Mouse (Mus musculus): ENCODE data around the gene Abraxas1.

Abraxas1 gene

DNA sequence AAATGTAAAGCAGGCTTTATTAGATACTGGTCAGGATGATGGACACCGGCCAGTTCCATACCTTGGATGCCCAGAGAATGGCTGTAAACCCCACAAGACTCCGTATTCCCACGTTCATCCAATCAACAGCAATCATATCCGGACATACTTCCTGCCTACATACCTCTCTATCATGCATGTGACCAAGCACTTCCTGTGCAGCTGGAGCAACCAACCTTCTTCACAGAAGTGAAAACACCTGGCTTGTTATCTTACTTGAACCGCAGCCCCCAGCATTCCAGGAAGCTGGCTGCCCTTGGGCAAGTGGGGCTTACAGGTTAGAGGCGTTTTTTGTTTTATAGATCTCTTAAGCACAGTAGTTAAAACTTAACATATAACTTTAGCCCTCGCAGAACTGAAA lies 2.1 kb upstream of the Abraxas1 start:
- DNase-seq (ENCODE audit: low read depth) = peak; percentile 59

DNA sequence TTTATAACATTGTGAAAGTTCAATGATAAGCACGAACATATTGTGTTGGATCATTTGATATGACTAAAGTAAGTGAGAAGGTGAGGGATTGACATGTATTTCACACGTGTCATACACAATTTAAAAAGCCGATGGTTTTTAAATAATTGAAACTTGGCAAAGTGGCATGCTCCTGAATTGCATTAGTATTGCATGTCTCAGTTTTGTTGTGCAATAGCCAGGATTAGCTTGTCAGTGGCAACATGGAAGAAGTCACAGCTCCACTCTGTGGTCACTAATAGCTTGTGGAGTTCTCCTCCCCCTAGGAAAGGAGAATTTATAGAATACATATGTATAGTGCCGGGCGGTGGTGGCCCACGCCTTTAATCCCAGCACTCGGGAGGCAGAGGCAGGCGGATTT lies 610 bp upstream of the Abraxas1 start:
- peak; percentile 86 for DNase-seq (ENCODE audit: low read depth)

DNA sequence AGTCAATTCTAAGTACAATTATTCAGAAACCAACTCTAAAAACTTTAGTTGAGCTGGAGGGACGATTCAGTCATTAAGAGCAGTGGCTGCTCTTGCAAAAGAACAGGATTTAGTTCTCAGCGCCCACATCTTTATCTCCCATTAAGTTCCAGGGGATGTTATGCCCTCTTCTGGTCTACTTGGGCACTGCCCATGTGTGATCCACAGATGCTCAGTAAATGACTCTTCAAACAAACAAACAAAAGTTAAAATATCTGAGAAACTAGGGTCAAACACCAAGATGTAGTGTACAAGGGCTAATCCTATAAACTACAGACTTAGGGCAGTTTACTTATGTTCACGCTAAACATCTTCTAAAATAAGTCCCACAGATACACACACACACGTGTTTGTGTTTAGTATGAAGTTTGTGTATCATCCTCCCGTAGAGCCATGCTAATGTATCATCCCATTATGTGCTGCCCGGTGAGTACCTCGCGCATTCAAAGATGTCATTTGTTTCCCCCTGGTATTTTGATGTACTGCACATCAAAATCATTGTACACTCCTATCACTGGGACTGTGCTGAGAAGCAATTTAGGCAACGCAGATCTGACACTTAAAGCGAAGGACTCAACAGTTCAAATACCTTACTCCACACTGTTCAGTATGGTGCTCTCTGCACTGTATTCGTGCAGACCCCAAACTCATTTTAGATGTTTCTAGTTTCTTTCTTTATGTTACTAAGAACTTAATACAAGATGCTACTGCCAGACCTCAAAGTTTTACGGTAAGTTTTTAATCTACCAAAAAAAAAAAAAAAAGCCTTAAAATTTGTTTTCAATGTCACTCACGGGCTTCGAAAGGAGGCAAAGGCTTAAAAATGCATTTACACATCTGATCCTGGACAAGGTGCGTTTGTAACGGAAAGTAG lies 941 bp downstream of the Abraxas1 start:
- peak; percentile 65 for DNase-seq (ENCODE audit: low read depth)

DNA sequence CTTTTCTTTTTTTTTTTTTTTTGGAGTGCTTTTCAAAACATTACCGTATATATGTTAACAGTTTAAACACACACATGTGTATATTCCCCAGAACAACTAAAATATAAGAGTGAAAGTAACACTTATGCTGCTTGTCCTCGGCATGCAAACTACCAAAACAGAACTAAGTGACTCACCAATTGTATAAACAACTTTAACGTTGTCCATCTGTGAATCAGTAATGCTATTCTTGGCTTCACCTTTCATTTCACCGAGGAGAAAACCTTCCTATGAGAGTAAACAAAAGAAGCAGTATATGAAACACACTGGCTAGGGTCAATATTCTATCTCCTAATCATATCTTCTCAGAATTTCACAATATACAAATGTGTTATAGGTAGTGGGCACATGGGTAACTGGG lies 2.4 kb downstream of the Abraxas1 start:
- DNase-seq (ENCODE audit: low read depth) = no peak

DNA sequence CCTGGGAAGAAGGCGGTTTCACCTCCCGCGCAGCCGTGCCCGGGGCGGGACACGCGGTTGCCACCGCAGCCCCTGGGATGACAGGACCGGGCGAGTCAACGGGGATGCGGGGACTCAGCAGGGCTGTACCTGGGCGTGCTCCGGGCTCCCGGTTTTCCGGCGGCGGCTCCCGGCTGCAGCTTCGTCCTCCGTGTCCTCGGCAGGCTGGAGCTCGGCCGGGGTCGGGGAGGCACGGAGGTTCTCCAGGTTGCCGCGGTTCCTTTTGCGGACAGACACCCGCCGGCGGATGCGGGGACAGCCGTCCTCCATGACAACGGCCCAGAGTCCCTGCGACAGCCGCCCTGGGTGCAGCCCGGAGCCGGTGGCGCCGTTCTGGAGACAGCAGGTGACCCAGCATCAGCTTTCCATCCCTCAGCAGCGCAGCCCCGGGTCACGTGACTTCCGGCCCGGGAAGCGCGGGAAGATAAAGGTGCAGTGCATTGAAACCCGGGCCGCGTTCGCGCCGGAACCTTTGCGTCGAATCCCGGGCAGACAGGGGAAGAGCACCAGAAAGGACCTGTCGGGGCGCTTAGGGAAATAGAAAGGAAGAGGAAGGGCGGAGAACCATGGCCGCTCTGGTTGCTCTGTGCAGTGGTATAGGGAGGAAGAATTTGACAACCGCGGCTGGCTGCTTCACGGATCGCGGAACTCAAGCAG lies 22.5 kb downstream of the Abraxas1 start, which contains the start of the genes Helq and Mrps18c:
Gene Helq, minus strand, starts transcription at position 434 of the 696 bp plus-strand sequence.
Gene Mrps18c, plus strand, starts transcription at position 463 of the 696 bp plus-strand sequence.
- peak; percentile 92 for DNase-seq (ENCODE audit: low read depth)

DNA sequence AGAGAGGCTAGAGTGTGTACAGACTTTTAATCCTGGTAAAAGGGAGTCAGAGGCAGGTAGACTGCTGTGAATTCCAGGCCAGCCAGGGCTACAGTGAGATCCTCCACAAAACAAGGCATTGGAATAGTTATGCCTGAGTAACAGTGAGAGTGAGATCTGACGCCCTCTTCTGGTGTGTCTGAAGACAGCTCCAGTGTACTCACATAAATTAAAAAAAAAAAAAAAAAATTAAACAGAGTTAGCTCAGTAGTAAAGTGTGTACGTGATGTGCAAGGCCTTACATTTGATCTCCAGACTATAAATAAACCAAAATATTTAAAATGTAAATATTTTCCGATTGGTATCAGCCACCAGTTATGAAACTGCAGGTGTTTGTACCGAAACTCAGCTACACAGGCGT lies 26.7 kb downstream of the Abraxas1 start:
- DNase-seq (ENCODE audit: low read depth) = no peak

DNA sequence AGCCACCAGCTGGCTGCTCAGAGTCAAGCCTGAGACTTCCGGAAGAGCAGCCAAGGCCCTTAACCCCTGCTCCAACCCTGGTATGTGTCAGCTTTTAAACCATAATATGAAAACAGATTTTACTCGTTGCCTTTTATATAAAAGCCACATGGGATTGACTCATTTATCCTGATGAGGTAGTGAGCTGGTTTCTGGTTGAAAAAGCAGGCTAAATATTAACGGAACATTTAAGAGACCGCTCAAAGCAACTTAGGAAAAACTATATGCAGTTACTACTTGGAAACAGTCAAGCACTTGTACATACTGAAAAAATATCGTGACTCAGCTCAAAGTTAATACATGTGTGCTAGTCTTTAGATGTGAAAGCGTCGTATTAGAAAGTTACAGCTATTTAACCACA lies 28.5 kb downstream of the Abraxas1 start:
- DNase-seq (ENCODE audit: low read depth) = no peak

DNA sequence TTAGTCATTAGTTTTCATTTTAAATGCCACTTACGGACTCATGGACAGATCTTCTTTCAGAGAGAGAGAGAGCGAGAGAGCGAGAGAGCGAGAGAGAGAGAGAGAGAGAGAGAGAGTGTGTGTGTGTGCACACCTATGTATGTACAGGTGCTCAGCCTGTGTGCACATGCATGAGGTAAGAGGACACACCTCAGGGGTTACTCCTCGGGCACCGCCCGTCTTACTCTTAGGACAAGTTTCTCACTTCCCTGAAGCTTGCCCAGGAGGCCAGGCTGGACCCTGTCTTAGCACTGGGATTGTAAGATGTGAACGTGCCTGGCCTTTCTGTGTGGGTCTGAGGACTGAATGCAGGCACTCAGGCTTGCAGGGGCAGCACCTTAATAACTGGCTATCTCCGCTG lies 33.2 kb downstream of the Abraxas1 start:
- no peak for DNase-seq (ENCODE audit: low read depth)

DNA sequence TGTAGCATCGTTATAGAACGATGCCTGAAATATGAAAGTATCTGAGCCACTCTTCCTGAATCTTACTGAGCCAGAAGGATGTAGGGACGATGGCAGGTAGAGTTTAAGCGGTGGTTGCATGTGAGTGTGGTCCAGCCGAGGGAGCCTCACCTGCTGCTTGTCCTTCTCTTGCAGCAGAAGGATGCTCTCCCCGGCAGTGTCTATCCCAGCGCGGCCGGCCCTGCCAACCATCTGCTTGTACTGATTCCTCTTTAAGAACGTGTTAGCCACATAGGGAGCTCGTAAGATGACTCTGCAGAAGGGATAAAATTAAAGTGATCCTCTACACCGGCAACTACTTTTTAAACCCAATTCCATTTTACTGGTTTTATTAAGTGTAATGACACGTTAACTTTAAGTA lies 41.8 kb downstream of the Abraxas1 start:
- no peak for DNase-seq (ENCODE audit: low read depth)

DNA sequence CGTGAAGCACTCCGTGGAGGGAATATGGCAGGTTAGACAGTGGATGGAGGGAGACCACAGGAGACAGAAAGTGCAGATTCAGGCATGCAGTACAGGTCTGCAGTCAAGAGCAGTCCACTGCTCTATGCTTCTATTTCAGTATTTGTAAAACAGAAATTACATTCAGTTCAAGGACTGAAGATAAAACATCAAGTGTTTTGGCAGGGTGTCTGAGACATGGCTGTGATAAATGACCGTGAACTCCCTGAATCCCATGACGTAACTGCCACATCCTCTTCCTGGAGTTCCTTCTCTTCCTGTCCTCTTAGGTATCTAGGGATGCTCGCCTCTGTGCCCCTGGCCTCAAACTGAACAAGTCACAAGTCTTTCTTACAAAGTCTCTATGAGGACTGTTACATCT lies 43.9 kb downstream of the Abraxas1 start:
- no peak for DNase-seq (ENCODE audit: low read depth)

DNA sequence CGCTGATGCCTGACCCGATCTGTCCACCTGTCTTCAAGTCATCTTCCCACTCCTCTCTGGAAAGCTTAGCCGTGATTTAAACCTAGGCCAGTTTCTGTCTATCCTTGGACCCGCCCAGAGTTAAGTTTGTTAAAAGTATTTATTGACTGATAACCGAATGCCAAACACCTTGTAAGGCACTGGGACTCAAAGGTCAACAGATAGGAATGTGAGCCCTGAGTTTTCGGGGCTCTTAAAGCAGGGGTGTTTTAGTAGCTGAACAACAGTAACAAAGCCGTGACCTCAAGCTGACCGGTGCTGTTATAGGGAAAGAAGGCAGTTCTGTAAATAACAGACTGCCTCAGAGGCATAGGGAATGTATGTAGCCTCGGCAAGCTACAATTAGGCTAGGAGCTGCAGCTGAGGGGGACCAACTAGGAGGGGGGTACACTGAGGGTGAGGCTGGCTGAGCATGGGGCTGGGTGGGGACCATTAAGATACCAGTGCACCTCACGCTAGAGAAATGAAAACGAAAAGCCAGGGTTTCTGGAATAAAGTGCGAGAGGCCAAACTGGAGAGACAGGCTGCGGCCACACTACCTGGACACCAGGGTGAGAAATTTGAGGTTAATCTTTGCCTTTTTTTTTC lies 44.9 kb downstream of the Abraxas1 start:
- DNase-seq (ENCODE audit: low read depth) = no peak

DNA sequence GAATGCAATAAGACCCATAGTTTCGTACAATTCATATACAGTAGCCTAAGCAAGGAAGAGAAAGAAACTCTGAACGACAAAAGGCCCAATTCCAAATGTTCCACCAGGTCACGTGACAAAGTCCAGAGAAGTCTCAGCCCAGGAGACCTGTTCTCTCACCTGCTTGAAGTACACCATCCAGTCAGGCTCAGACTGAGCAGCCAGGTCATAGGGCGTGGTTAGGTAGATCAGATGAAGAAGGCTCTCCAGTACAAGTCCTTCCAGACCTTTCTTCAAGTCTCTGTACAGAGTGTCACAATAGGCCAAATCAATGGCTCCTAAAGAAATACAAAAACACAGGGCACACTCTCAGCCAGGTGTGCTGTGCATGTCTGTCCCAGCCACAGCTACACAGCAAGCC lies 49.2 kb downstream of the Abraxas1 start:
- no peak for DNase-seq (ENCODE audit: low read depth)

DNA sequence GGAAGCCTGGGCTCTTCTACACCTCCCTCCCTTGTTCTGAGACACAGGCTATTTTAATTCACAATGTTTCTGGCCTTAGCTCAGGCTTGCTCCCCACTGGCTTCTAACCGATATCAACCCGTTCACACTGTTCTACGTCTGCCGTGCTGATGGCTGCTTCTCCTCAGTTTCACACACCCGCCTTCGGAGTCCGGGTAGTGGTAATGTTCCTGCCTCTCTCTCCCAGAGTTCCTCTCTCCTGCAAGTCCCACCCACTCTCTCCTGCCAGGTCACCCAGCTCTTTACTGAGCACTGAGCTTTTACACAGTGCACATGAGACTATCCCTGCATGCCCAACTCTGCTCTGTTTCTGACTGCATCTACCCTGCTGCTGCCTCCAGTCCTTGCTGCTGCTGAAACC lies 54.7 kb downstream of the Abraxas1 start:
- no peak for DNase-seq (ENCODE audit: low read depth)

DNA sequence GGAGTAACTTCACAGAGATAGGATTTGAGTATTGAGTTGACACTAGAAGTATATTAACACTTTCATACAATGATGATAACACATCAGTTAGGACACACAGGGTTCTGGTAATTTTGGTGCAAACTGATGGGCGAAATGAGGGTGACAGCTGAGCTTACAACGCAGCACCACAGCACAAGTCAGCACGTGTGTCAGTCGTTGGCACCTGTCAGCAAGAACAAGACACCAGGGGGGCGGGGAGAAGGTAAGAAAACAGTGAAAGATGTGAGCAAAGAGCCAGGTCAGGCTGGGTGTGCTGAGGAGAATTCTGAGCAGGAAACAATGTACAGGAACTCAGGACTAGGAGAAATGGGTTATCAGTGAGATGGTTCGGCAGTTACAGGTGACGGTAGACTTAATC lies 59.0 kb downstream of the Abraxas1 start:
- no peak for DNase-seq (ENCODE audit: low read depth)

DNA sequence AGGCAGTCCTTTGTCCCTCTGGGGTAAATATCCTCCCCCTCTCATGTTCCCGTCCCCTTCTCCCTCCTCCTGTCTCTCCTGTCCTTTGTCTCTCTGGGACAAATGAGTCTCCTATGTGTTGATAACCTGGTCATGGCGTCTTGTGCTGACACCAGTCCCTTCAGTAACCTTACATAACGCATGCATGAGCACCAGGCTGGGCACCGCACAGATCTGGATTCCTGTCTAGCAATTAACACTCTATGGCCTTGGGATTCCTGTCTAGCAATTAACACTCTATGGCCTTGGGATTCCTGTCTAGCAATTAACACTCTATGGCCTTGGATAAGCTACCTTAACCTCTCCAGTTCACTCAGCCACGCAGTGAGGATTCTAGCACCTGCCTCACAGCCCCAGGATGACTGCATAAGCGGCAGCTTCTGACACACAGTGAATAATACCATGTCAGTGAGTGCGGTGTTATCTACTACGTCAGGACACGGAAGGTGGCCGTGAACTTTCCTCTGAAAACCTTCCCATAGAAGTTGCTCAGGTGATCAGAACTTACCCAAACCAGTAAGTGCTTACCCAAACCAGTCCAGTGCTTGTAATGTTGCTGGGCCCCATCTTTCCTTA lies 60.6 kb downstream of the Abraxas1 start:
- no peak for DNase-seq (ENCODE audit: low read depth)

DNA sequence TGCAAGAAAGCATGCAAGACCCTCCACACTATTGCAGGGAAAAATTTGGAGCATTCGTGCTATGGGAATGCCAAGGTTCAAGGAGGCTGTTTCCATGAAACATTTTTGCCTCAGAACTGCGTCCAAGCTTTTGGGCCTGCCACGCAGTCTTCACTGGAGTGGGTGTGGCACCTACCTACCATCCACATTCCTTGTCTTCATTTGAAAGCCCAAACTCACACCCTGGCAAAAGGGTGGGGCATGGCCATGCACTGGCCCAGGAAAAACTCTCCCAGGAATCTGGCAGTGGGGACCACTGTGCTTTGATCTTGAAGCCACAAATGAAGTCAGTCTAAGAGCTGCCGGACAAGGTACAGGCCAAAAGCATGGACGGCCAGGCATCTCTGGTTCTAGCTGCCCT lies 62.6 kb downstream of the Abraxas1 start:
- DNase-seq (ENCODE audit: low read depth) = no peak
